Mouse (Mus musculus): Measurements from ENCODE around the gene Gabrr3. TPM values are rescaled to one million over a fixed set of nuclear protein-coding genes. Genes with fewer than 3 reads are reported as not detected.

The Gabrr3 gene
- polyA plus RNA-seq, 1 experiment from 2014 or later = 0.05 TPM

Other genes starting within 250 kb of the Gabrr3 start
- gene Olfr196, start 236.9 kb upstream of the Gabrr3 start, polyA plus RNA-seq (2016; fragmentation: Nextera tagmentation; extraction: Ambion mirVana) = not detected in 2 replicates
- gene Olfr198, start 203.8 kb upstream of the Gabrr3 start, polyA plus RNA-seq (2016; fragmentation: Nextera tagmentation; extraction: Ambion mirVana) = not detected in 2 replicates
- not detected in 2 replicates for gene Olfr199, start 187.6 kb upstream of the Gabrr3 start, polyA plus RNA-seq (2016; fragmentation: Nextera tagmentation; extraction: Ambion mirVana)
- not detected in 2 replicates for gene Olfr201, start 134.7 kb upstream of the Gabrr3 start, polyA plus RNA-seq (2016; fragmentation: Nextera tagmentation; extraction: Ambion mirVana)
- gene Olfr202, start 120.5 kb upstream of the Gabrr3 start, polyA plus RNA-seq (2016; fragmentation: Nextera tagmentation; extraction: Ambion mirVana) = not detected in 2 replicates
- not detected in 2 replicates for gene Olfr203, start 108.5 kb upstream of the Gabrr3 start, polyA plus RNA-seq (2016; fragmentation: Nextera tagmentation; extraction: Ambion mirVana)
- gene Olfr204, start 89.1 kb upstream of the Gabrr3 start, polyA plus RNA-seq (2016; fragmentation: Nextera tagmentation; extraction: Ambion mirVana) = not detected in 2 replicates
- gene Olfr205, start 76.2 kb upstream of the Gabrr3 start, polyA plus RNA-seq (2016; fragmentation: Nextera tagmentation; extraction: Ambion mirVana) = not detected in 2 replicates
- not detected in 2 replicates for gene Olfr206, start 58.1 kb upstream of the Gabrr3 start, polyA plus RNA-seq (2016; fragmentation: Nextera tagmentation; extraction: Ambion mirVana)
- gene Olfr209, start 43.3 kb upstream of the Gabrr3 start, polyA plus RNA-seq (2016; fragmentation: Nextera tagmentation; extraction: Ambion mirVana) = not detected in 2 replicates
- gene Riox2, start 64.4 kb downstream of the Gabrr3 start, polyA plus RNA-seq (2016; fragmentation: Nextera tagmentation; extraction: Ambion mirVana) = 29.8 and 32.9 TPM in 2 replicates
- 7.8 and 9.4 TPM in 2 replicates for gene Crybg3, start 193.6 kb downstream of the Gabrr3 start, polyA plus RNA-seq (2016; fragmentation: Nextera tagmentation; extraction: Ambion mirVana)
- 35.2 and 36.1 TPM in 2 replicates for gene Arl6, start 232.1 kb downstream of the Gabrr3 start, polyA plus RNA-seq (2016; fragmentation: Nextera tagmentation; extraction: Ambion mirVana)

Data from limb, embryonic 12.5 days (tissue).